In the genomic region with DNA sequence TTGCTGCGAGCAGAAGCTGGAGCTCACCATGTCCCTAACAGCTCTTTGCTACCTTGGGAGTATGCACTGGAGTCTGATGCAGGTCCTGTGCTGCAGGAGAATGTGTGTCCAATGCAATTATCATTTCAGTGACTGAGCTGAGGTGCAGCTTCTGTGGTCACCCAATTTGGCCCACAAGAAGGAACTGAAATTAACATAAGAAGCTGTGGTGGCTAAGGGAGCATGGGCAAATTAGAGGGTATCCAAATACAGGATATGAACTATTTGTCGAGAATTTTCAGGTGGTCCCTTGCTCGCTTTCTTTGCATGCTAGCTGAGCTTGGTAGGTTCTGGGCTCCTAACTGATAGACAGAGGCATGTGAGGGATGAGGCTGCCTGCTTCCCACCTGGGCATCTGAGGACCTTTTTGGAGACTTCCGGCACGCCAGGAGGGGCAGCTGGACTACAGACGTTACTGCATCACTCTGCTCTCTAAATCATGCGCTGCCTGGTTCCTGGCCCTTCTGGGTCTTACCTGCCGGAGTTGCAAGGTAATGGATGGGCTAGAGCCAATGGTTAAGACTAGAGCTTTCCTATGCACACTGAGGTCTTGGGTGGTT, we compare ENCODE assay signal across 30 mouse cellular contexts. TPM values are rescaled to one million over a fixed set of nuclear protein-coding genes. Genes with fewer than 3 reads are reported as not detected.
DNase-seq lines count a peak whose midpoint lies in the region; ATAC-seq and TF ChIP-seq lines count a peak whose summit lies in the region.
"Had no signal": no experiment of that assay in that cellular context is flagged by ENCODE, and none has a peak within 500 bp of the region (broad histone marks: within the 10 kb centered on the region; RNA-seq: fewer than 3 reads in every experiment).

No protein-coding gene starts in this region.

- peaks cover 0 to 21% of the 10 kb centered on the region in 2 experiments for H3K36me3 ChIP-seq in CH12.LX (replicated peaks in 1 of 2; ENCODE audit: control insufficient read depth in 1 of 2, insufficient read depth in 1 of 2, low read length in 1 of 2)
- H3K36me3 ChIP-seq: embryonic facial prominence, embryonic 12.5 days; heart, embryonic 13.5 days; intestine, embryonic 15.5 days; liver, embryonic 15.5 days; lung, embryonic 15.5 days; neural tube, embryonic 12.5 days had no signal

- 0 out of 2 replicates have a peak, but pooled peaks cover 2% of the 10 kb centered on the region for H3K4me1 ChIP-seq in lung, adult 2 months (ENCODE audit: control insufficient read depth, insufficient read depth, low read length)
- H3K4me1 ChIP-seq in CH12.LX (ENCODE audit: control insufficient read depth in 1 of 2, insufficient read depth in 2 of 2): peaks cover 14 to 35% of the 10 kb centered on the region in 2 experiments
- H3K4me1 ChIP-seq: intestine, embryonic 15.5 days; liver, embryonic 15.5 days had no signal

- no peaks in the 10 kb centered on the region for H3K27me3 ChIP-seq in CH12.LX (replicated peaks)
- H3K27me3 ChIP-seq: lung, embryonic 15.5 days; neural tube, embryonic 12.5 days had no signal

- peaks cover 9% of the 10 kb centered on the region for H3K79me2 ChIP-seq in CH12.LX (replicated peaks; ENCODE audit: control insufficient read depth, extremely low read depth, insufficient read depth, poor library complexity, severe bottlenecking)

- peak overlapping the region; percentile 39 for H3K9ac ChIP-seq in CH12.LX (ENCODE audit: insufficient read depth, low read depth)
- H3K9ac ChIP-seq: embryonic facial prominence, embryonic 12.5 days; heart, embryonic 13.5 days; intestine, embryonic 15.5 days; liver, embryonic 15.5 days; lung, embryonic 15.5 days; neural tube, embryonic 12.5 days had no signal

- TF ChIP-seq EP300 in CH12.LX (IDR thresholded peaks at IDR 0.05; ENCODE audit: low read length): peak; percentile 98

- peak; percentile 51 to 74 for ATAC-seq in hematopoietic stem cell, adult 5-6 weeks (replicated peaks in 1 of 2; ENCODE audit: insufficient read depth in 1 of 2, low FRiP score in 2 of 2, low TSS enrichment in 1 of 2, low read depth in 1 of 2, poor library complexity in 2 of 2, severe bottlenecking in 2 of 2)
- ATAC-seq in megakaryocyte-erythroid progenitor cell, adult 5-6 weeks (replicated peaks; ENCODE audit: low FRiP score, low TSS enrichment, poor library complexity, severe bottlenecking): no peak
- ATAC-seq: forebrain, embryonic 14.5 days; hindbrain, postnatal 0 days; intestine, embryonic 15.5 days; midbrain, embryonic 16.5 days had no signal

- in situ Hi-C loops in CH12.LX (cut with MboI; ENCODE audit: low pct_ligation_motif_present, low pct_unique_long_range_greater_than_20kb, low sequenced_read_pairs): no loop called here

- TF ChIP-seq RAD21 in CH12.LX (IDR thresholded peaks at IDR 0.05; ENCODE audit: low read depth, low read length): no peak; the same call in 1 of the 2 replicates

- no peaks in the 10 kb centered on the region for H3K9me3 ChIP-seq in CH12.LX (replicated peaks; ENCODE audit: low read length)
- H3K9me3 ChIP-seq: embryonic facial prominence, embryonic 12.5 days; heart, embryonic 13.5 days; intestine, embryonic 15.5 days; liver, embryonic 15.5 days; lung, embryonic 15.5 days; neural tube, embryonic 12.5 days had no signal

- TF ChIP-seq POLR2A in lung, adult 2 months (IDR thresholded peaks at IDR 0.05; ENCODE audit: borderline replicate concordance, extremely low read depth, low read depth, low read length): no peak
- TF ChIP-seq POLR2A in CH12.LX (IDR thresholded peaks at IDR 0.05; ENCODE audit: low read depth, low read length): peak; percentile 58; the same call in 1 of the 2 replicates

- 76% methylated on average over 8 of the region's 8 CpGs for WGBS in lung, adult 2 months

- H3K27ac ChIP-seq in CH12.LX (ENCODE audit: insufficient read depth, low read depth): peak overlapping the region; percentile 78
- H3K27ac ChIP-seq: embryonic facial prominence, embryonic 12.5 days; heart, embryonic 13.5 days; hindbrain, postnatal 0 days; intestine, embryonic 15.5 days; kidney, postnatal 0 days; liver, embryonic 15.5 days; lung, embryonic 15.5 days; neural tube, embryonic 12.5 days had no signal

- peak overlapping the region; percentile 6 for H3K4me3 ChIP-seq in lung, adult 2 months (replicated peaks; ENCODE audit: extremely low read depth, low read depth, low read length)
- peak overlapping the region; percentile 59 to 81 (median 70) for H3K4me3 ChIP-seq in CH12.LX (replicated peaks in 1 of 3; ENCODE audit: low read depth in 2 of 3, low read length in 2 of 3, poor library complexity in 1 of 3)
- H3K4me3 ChIP-seq: embryonic facial prominence, embryonic 12.5 days; heart, embryonic 13.5 days; intestine, embryonic 15.5 days; liver, embryonic 15.5 days; lung, embryonic 15.5 days; myocyte; neural tube, embryonic 12.5 days had no signal

- peak overlapping the region; percentile 94 for H3K4me2 ChIP-seq in CH12.LX (ENCODE audit: insufficient read depth, low read depth, poor library complexity, severe bottlenecking)
- H3K4me2 ChIP-seq: embryonic facial prominence, embryonic 12.5 days; heart, embryonic 13.5 days; intestine, embryonic 15.5 days; liver, embryonic 15.5 days; lung, embryonic 15.5 days; midbrain, embryonic 11.5 days; neural tube, embryonic 12.5 days had no signal

- TF ChIP-seq CTCF in lung, adult 2 months (IDR thresholded peaks at IDR 0.05; ENCODE audit: insufficient read depth, low read length): no peak
- no peak for TF ChIP-seq CTCF in CH12.LX (conservative IDR thresholded peaks at IDR 0.05 in 1 of 2, IDR thresholded peaks at IDR 0.05 in 1 of 2; ENCODE audit: low read depth in 2 of 2, low read length in 2 of 2)

- dilution Hi-C loops in CH12.LX (cut with MboI; ENCODE audit: extremely low pct_ligation_motif_present, extremely low pct_unique_long_range_greater_than_20kb, low sequenced_read_pairs): no loop called here

- intact Hi-C loops in left cerebral cortex, postnatal 4 days (cut with DNase I): no loop called here

- no peak for DNase-seq in lung, adult 2 months
- no peak for DNase-seq in lung, postnatal 25 days (ENCODE audit: low spot score)
- DNase-seq in CH12.LX (ENCODE audit: extremely low read depth): peak; percentile 96
- peak; percentile 14 for DNase-seq in skeletal muscle tissue, adult 2 months (ENCODE audit: low read depth, low spot score)
- no peak for DNase-seq in cerebellum, postnatal 4 days (ENCODE audit: low spot score in 2 of 2)
- DNase-seq in left cerebral cortex, postnatal 4 days: no peak
- DNase-seq: adrenal gland, postnatal 14 days; cerebellum, adult 2 months; cerebellum, postnatal 14 days; heart, postnatal 10 days; kidney, adult 8-10 months; kidney, postnatal 4 days; right cerebral cortex, postnatal 4 days; thymus, postnatal 4 days had no signal

TF ChIP-seq in CH12.LX, 34 proteins besides CTCF, POLR2A, EP300 and RAD21 (continues in another document):
- TF ChIP-seq MAFK (IDR thresholded peaks at IDR 0.05; ENCODE audit: insufficient replicate concordance, low read length) (peak; percentile 89), IRF4 (IDR thresholded peaks at IDR 0.05; ENCODE audit: low read depth, low read length) (peak; percentile 97), JUND (conservative IDR thresholded peaks at IDR 0.05; ENCODE audit: low read depth, low read length) (peak; percentile 39; the same call in 1 of the 2 replicates), MYC (IDR thresholded peaks at IDR 0.05; ENCODE audit: low read depth, low read length) (peak; percentile 84; the same call in 1 of the 2 replicates), NELFE (IDR thresholded peaks at IDR 0.05; ENCODE audit: low read depth, low read length) (peak; percentile 55; the same call in 1 of the 2 replicates), ETS1 (conservative IDR thresholded peaks at IDR 0.05; ENCODE audit: low read depth, low read length) (peak; percentile 92), GABPA (IDR thresholded peaks at IDR 0.05; ENCODE audit: insufficient replicate concordance, low read depth, low read length) (no peak), PAX5 (IDR thresholded peaks at IDR 0.05; ENCODE audit: low read length) (no peak)

RNA-seq across cellular contexts. Expression of a gene that starts 8.1 kb away (rescaled TPM):
- polyA plus RNA-seq in lung, adult 2 months (2012; rRNA removed): 13.2 and 13.3 TPM in 2 replicates
- 32.7 and 39.8 TPM in 2 replicates for total RNA-seq in CH12.LX (2012; rRNA removed)
- total RNA-seq in CH12.LX (2014; rRNA removed): 38.8 and 39.1 TPM in 2 replicates
- polyA plus RNA-seq in CH12.LX (2012; ENCODE audit: insufficient read length, low read depth): 62.3 and 69.6 TPM in 2 replicates
- total RNA-seq in hematopoietic stem cell, adult 5-6 weeks (2017): 2.3 and 2.4 TPM in 2 replicates
- total RNA-seq in megakaryocyte-erythroid progenitor cell, adult 5-6 weeks (2014; fragmentation: Nextera tagmentation): 1.8 TPM in 1 of 2 replicates, not detected in the other
- total RNA-seq in megakaryocyte-erythroid progenitor cell, adult 5-6 weeks (2017): 0.70 and 1.3 TPM in 2 replicates
- total RNA-seq in left cerebral cortex, postnatal 4 days (2021): under 1 TPM in 1 of 2 experiments, not detected in 1; 0.10 TPM
- total RNA-seq: hindbrain, postnatal 0 days; left cerebral cortex, postnatal 10 days had no signal

RNA-seq across cellular contexts. Expression of a gene that starts 40.8 kb away (rescaled TPM):
- polyA plus RNA-seq in lung, adult 2 months (2012; rRNA removed): 0.63 and 1.2 TPM in 2 replicates
- total RNA-seq in CH12.LX (2012; rRNA removed) (0.63 and 0.68 TPM in 2 replicates), CH12.LX (2014; rRNA removed) (0.18 TPM in 1 of 2 replicates, not detected in the other)
- polyA plus RNA-seq in CH12.LX (2012; ENCODE audit: insufficient read length, low read depth): 1.7 and 1.8 TPM in 2 replicates
- total RNA-seq in hematopoietic stem cell, adult 5-6 weeks (2017): 0.19 TPM in 1 of 2 replicates, not detected in the other
- total RNA-seq in megakaryocyte-erythroid progenitor cell, adult 5-6 weeks (2014; fragmentation: Nextera tagmentation): not detected in 2 replicates
- total RNA-seq in megakaryocyte-erythroid progenitor cell, adult 5-6 weeks (2017): 0.30 TPM in 1 of 2 replicates, not detected in the other
- 10 to 100 TPM; 54.3 to 55.2 TPM for total RNA-seq in left cerebral cortex, postnatal 4 days (2021)
- polyA plus RNA-seq: macrophage had no signal

RNA-seq across cellular contexts. Expression of a gene that starts 54.9 kb away (rescaled TPM):
- 56.1 and 59.5 TPM in 2 replicates for polyA plus RNA-seq in lung, adult 2 months (2012; rRNA removed)
- total RNA-seq in CH12.LX (2012; rRNA removed) (13.7 and 14.1 TPM in 2 replicates), CH12.LX (2014; rRNA removed) (10.0 and 11.3 TPM in 2 replicates)
- 18.6 and 19.6 TPM in 2 replicates for polyA plus RNA-seq in CH12.LX (2012; ENCODE audit: insufficient read length, low read depth)
- total RNA-seq in hematopoietic stem cell, adult 5-6 weeks (2017): 6.6 and 13.0 TPM in 2 replicates
- total RNA-seq in megakaryocyte-erythroid progenitor cell, adult 5-6 weeks (2014; fragmentation: Nextera tagmentation): 12.5 and 13.2 TPM in 2 replicates
- total RNA-seq in megakaryocyte-erythroid progenitor cell, adult 5-6 weeks (2017): 1.8 and 3.2 TPM in 2 replicates
- 10 to 100 TPM; 22.2 to 22.3 TPM for total RNA-seq in left cerebral cortex, postnatal 4 days (2021)

RNA-seq across cellular contexts. Expression of a gene that starts 57.1 kb away (rescaled TPM):
- 12.7 and 18.3 TPM in 2 replicates for polyA plus RNA-seq in lung, adult 2 months (2012; rRNA removed)
- total RNA-seq in CH12.LX (2012; rRNA removed) (24.2 and 26.2 TPM in 2 replicates), CH12.LX (2014; rRNA removed) (19.3 and 20.0 TPM in 2 replicates)
- polyA plus RNA-seq in CH12.LX (2012; ENCODE audit: insufficient read length, low read depth): 18.5 and 20.5 TPM in 2 replicates
- 15.0 and 15.4 TPM in 2 replicates for total RNA-seq in hematopoietic stem cell, adult 5-6 weeks (2017)
- total RNA-seq in megakaryocyte-erythroid progenitor cell, adult 5-6 weeks (2014; fragmentation: Nextera tagmentation): 13.2 and 20.9 TPM in 2 replicates
- total RNA-seq in megakaryocyte-erythroid progenitor cell, adult 5-6 weeks (2017): 6.3 and 13.6 TPM in 2 replicates
- 10 to 100 TPM; 59.0 to 66.1 TPM for total RNA-seq in left cerebral cortex, postnatal 4 days (2021)

Comparison
In these comparisons a context has a peak if more than half of its experiments do, and no peak if none do; other contexts are left out.
1. DNase-seq: peak in CH12.LX (single experiment) and skeletal muscle tissue, adult 2 months (single experiment); none in lung, adult 2 months (single experiment), lung, postnatal 25 days (single experiment), cerebellum, postnatal 4 days (0 of 2) and left cerebral cortex, postnatal 4 days (single experiment).
2. RNA of a gene that starts 40.8 kb away (total RNA-seq): 54.3 to 55.2 TPM in left cerebral cortex, postnatal 4 days; 0.18 to 0.68 TPM in CH12.LX, 0.19 TPM in hematopoietic stem cell, adult 5-6 weeks and 0.30 TPM in megakaryocyte-erythroid progenitor cell, adult 5-6 weeks; every median in the first group is over 10 times any median in the second.